Mouse (Mus musculus) Muller cell, postnatal 12 days (primary cell): Measurements from ENCODE around the gene Fgfr3.

Experiments
- DNase-seq: peaks from one replicate; pipeline ENCODE4 v3.0.0-alpha.2; 2015; ENCODE audit errors: inconsistent ontology term

Gene Fgfr3

DNA sequence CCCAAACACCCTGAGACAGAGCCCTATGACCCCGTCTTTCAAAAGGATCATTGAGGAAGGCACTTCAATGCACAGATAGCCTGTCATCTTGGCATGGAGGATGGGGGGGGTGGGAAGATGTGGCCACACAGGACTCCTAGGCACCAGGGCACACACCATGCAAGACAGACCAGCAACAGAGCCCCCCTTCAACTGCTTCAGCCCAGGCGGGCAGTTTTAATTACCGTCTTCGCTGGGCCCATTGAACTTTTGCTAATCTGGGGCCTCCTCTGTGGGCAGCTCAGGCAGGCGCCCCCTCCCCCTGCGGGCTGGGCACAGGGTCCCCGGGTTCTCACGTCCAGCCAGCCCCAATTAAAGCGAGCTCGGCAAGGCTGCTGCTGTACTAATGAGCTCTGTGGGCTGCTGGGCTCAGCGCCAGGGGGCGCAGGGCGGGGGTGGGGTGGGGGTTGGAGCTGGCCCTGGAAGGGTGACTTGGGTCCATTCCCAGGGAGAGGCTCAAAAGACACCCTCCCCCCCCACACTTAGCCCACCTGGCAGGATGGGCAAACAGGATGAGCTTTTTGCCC, 23.4 kb upstream of the Fgfr3 start:
- DNase-seq: peak; percentile 89

DNA sequence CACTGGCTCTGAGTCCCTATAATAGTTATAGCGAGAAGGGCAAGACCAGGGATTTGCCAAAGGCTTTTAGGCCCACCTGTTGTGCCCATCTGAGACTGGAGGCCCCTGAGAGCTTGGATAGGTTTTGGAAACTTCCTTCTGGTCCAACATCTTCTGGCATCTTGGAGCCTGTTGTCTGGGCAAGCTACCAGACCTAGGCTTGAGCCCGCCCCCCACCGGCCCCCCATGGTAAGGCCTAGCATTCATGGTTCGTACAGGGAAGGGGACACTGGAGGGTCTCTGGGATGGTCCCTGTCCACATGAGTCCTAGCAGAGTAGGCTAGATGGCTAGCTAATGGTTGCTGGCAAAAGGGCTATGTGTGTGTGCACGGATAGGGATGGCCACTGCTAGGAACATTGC, 22.8 kb upstream of the Fgfr3 start:
- DNase-seq: no peak

DNA sequence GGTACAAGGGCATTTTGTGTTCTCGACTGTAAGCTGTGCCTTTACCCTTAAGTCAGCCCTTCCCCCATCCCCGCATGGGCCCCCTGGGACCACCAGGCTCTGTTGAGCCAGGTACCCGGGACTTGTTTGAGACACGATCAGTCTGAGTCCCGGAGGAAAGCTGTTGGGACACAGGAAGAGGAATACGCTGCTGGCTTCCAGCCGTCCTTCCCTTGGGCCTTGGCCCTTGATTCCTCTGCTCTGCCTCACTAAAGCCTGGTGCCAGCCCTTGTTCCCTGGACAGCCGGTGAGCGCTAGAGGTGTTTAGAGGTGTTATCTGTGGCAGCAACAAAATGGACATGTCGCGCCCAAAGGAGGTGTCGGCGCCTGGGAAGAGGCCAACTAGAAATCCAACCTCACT, 21.5 kb upstream of the Fgfr3 start:
- DNase-seq: no peak

DNA sequence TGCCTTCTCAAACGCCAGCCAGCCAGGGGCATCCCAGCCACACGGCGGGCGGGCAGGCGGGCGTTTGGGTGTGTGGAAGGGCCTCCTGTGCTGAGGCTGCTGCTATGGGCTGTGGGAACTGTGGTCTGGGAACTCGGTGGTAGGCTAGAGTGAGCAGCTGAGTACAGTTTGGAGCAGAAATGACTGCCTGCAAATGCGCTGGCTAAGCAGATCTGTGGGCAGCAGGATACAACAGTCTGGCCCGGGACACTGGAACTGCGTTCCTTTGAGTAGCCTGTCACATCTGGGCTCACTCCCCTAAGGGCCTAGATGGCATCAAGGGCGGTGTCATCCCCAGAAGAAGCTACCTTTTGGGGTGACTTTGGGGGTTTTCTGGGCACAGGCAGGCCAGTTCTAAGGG, 19.6 kb upstream of the Fgfr3 start:
- DNase-seq: no peak

DNA sequence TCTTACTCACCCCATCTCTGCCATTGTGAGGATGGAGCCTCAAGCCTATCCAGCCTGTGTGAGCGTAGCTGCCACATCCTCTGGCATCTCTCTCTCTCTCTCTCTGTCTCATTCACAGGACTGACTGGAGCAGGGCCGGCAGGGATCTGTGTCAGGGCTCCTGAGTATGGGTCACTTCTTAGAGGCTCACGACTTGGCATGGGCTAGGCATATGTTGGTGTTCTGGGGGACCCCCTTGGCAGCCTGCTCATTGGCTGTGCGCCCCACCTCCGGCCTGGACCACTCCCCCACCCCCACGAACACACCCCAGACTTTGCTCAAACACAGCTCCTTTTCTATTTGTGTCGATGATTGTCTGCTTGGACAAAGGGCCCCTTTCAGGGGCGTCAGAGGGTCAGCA, 17.5 kb upstream of the Fgfr3 start:
- no peak for DNase-seq

DNA sequence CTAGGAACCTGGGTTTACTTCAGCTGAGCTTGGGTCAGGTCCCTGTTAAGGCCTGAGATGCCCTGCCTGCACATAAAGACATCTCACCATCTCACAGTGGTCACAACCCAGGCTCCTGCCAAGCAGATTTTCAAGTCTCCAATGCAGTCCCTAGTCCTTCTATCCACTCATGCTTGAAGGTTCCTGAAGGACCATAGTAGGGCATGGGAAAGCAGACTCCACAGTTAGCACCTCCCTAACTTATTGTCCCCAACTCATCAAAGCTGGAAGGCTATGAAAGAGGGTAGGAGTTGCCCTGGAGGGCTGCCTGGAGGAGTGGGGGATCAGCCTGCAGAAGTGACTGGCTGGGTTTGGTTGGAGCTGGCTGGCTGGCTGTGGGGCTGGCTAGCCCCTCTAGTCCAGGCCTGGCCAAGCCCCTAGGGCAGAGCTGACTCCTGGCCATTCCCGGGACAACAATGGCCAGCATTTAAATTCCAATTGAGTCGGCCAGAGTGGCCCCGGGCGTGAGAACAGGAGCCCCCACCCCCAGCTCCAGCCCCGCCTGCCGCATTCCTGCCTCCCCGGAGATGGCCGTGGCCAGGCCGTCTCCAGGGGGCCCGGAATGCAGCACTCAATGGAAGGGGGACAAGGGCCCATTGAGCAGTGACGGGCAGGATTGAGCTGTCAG, 16.4 kb upstream of the Fgfr3 start:
- DNase-seq: peak; percentile 96

DNA sequence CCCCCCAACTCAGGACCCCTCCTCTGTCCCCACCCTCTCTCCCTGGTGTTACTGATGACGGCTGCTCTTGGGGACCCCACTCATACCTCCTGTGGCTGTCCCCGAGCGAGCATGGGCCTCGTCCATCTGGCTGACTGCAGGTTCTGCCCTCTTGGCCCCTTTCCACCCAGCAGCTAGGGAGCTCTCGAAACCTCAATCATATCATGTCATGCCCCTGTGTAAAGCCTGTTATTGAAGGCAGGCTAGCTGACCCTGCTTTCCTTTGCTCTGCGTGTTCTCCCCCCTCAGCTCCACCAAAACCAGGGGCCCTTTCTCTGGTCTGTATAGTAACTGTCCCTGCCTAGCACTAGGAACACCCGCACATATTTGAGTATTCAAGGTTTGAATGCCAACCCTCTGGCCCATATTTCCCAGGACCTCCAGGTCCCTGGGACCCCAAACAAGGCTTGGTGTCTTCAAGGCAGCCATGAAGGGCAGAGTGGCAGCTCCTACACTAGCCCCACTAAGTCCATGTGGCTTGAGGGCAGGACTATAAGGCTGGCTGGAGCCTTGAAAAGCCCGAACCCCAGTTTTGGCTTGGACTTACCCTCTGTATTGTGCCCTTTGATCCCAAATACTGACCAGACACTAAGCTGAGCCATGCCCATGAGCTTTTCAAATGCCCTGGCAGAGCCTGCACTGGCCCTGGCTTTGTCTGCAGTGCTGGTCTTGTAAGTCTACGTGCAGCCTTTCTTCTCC, 15.7 kb upstream of the Fgfr3 start:
- no peak for DNase-seq

DNA sequence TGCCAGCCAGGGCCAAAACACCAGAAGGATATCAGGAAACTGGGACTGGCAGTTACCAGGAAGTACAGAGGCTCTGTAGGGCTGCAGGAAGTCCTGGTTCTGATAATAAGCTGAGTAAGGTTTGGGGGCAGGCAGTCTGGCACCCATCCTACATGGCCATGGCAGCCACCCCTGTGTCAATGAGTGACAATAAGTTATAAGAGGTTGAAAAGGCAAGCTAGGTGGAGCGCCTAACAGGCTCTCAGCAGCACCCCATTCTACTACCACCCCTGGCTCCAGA, 15.2 kb upstream of the Fgfr3 start:
- no peak for DNase-seq

DNA sequence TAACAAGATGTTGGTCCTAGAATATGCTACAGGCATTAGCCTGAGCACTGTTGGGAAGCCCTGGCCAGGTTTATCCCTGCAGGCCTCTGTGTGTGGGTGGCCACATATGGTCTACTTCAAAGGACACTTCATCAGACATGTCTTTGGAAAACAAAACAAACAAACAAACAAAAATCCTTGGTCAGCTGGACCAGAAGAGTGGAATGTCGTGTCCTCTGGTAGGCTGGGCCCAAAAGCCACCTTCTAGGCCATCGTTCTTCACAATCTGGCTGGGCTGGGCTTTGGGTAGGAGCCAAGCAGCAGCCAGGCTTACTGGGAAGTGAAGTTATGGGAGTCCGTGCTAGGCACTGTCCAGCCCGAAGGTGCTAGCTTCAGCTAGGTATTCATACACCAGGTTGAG, 14.3 kb upstream of the Fgfr3 start:
- no peak for DNase-seq

DNA sequence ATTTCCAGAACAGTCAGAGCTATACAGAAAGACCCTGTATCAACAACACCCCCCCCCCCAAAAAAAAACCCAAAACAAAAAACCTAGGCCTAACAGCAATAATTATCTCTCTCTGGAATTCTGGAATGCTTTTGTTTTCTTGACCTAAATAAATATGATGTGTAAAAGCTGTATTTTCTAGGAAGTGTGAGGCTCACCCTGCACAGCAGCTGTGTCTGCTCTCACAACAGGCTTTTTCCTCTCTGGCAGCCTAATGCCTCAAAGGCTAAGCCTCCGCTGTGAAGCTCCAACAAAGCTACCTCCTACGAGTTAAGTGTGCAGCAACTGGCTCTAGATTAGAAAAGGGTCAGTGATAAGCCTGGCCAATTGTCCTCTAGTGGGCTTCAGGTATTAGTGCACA, 12.4 kb upstream of the Fgfr3 start:
- DNase-seq: no peak

DNA sequence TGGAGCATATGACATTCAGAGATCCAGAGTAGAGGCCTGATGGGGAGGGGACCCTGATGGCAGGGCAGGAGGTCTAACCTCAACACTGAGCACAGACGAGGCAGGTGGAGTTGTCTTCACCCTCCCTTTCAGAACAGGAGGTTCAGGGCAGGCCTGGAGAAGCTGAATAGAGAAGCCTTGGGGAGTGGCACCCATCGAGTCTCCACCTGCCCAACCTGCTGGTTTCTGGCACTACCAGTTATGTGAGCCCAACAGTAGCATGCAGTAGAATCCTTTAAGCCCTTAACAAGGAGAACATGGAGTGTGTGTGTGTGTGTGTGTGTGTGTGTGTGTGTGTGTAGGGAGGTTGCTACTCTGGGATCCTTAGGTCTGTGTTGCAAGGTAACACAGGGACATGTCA, 8.9 kb upstream of the Fgfr3 start:
- DNase-seq: no peak

DNA sequence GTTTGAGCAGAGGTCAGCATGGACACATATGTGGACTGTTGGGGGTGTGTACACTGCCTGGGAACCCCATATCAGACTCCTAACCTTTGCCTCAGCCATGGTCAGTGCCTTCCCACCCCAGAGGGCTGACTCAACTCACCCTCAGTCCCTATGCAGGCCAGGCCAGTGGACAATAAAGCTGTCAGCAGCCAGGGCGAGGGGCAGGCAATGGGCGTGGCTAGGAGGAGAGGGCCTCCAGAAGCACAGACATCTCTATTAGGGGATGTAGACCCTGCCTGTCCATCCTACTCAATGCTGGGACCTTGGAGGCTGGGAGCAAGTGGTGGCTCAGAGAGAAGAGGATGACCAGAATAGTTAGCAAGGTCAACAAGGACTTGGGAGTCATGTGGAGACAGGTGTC, 6.3 kb upstream of the Fgfr3 start:
- DNase-seq: no peak

DNA sequence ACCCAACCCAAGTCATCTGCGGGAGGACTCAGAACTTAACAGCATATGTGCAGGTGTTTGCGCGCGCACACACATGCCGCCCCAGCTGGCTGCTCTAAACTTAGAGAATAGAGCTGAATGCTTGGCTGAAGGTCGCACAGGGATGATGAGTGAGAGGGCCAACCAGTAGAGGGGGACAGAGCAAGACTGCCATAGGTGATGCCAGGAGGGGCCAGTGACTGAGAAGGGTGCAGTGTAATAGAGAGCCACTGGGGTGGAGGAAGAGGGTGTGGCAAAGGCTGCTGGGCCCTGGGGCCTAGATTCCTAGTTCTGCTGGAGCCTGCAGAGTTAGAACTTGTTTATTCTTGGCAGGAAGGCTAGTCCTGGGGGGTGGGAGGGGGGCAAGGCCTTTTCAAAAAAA, 5.0 kb upstream of the Fgfr3 start:
- no peak for DNase-seq

DNA sequence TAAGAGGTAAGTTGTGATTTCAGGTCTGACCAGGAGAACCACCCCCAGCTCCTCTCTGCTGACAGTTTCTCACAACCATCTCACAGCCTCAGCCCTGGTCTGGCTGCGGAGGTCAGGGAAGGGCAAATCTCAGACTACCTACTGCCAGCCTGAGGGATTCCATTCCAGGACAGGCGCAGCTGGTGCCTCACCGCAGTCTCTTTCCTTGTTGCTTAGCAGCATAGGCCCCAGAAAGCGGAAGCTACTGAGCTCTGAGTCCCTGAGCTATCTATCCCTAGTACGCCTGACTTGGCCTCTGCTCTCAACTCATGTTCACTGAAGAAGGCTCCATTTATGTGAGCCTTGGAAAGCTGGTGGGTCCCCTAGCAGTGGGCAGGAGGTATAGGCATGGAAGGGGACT, 3.0 kb upstream of the Fgfr3 start:
- DNase-seq: no peak

DNA sequence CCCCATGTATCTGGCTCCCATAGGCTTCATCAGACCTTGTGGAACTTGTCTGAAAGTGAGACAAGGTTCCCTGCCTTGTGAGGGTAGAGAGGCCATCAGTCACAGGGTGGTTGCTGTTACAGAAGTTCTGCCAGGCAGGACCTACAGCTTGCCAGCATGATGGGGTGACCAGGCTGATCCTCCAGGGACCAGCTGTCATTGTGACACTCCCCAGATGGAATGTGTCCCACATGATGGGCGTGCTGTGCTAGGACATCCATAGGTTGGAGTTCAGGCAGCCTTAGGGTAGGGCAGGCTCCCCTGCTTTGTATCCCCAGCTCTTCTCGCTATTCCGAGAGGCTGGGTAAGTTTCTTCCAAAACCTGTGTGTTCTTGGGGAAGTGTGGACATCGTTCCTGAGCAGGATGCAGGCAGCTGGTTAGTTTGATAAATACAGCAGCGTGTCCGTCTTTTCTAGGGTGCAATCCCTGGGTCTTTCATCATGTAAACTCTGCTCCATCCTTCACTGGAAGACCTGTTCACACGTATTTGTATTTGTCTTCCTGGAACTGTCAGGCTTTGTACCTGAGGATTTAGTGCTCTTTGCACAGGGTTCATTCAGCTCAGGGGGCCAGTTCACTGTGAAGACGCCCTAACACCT, 503 bp upstream of the Fgfr3 start:
- no peak for DNase-seq

DNA sequence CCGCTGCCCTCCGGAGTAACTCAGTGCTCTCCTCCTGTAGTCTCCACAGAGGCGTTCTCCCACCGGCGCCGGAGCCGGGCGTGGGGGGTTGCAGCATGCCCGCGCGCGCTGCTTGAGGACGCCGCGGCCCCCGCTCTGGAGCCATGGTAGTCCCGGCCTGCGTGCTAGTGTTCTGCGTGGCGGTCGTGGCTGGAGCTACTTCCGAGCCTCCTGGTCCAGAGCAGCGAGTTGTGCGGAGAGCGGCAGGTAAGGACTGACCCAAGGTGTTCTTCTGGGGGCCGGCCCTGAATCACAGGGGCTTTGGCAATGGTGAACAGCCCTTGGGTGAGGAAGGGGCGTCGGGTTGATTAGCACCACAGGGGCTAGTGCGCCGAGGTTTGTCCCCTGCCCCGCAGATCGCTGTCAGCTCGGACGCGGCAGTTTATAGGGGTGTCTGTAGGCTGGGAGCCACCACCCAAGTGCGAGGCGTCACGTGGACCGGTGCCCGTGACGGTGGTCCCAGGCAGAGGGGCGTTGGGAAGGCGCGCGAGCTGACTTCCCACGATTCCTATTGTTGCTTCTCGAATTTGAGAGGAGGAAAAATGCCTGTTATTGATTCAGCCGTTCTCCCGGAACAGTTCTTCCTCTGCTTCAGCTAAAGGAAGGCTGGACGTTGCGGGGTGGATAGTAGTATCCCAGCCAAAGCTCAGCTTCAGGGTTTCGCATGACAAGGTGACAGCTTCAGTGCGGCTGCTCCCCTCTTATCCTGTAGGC, 968 bp downstream of the Fgfr3 start:
- no peak for DNase-seq

DNA sequence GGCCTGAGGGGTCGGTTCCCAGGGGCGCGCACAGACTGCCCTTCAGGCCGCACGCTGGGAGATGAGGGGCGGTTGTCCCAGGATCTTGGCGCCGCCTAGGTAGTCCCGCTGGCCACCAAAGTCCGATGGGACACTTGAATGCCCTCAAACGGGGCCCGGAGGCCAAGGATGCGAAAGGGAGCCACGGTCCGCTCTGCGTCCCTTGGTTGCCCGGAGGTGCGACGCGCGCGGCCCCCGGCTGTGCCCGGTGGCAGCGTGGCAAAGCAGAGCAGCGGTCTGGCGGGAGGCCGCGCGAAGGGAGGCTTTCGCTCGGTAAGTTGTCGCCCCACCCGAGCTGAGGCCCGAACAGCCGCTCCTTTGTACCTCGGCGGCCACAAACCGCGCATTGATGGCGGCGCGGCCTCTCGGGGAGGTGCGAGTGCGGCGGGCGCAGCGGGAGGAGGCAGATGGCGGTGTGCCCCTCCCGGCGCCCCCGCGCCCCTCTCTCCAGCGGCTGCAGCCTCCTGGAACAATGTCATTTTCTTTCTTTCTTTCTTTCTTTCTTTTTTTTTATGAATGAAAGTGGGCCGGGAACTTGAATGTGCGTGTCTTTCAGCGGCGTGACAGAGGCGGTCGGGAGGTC, 1.7 kb downstream of the Fgfr3 start:
- DNase-seq: no peak

DNA sequence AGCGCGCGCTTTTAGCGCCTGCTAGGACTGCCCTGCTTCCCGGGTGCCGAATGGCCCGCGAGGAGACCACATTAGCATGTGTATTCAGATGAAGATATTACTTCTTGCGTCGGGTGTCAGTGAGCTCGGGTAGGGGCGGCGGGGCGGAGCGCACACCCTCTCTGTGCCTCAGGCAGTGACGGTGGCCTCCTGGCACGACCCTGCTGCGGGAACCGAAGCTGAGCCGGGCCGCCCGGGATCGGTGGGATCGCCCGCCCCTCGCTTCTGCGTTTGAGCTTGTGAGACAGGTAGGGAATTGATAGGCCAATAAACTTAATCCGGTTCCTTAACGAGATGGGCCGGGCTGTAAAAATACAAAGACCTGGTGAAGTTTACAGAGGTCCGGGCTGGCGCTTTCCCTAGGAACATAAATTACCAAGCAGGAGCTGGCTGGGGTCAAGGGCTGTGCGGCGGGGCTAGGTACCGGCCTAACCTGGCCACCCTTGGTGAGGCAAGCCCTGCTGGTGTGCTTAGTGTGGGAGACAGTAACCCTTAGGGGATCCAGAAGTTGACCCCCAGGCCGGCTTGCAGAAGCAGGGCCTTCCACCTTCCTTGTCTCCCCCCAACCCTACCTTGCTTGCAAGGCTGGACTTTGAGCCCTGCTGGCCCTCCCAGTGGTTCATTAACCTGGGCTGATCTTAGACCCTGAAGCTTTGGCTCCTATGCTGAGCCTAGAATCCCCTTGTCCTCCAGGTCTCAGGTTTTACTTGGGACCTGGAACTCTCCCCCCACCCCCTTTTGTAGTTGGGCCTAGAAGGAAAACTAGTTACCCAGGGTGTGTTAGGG, 2.4 kb downstream of the Fgfr3 start:
- no peak for DNase-seq

DNA sequence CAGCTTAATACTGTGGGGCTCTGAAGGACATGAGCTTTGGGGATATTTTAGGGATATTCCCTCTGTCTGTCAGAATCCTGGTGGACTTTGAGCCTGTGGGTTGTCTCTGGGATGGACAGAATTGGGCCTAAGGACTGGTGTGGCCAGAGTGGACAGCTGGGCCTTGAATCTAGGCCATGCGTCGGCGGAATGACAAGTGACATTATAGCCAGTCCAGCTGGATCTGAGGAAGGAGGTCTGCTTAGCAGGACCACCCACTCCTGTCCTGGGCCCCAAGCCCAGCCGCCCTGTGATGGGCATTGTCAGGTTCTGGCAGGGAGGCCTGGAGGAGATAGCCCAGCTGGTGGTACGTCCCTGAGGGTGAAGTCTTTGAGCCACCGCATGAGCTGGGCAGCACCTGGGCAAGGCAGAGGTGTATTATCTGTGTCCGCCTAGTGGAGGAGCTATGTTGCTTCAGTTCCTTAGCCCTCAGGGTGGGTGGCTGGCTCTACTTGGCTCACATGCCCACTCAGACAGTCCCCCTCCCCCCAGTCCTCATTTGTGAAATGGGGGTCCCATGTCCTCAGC, 4.7 kb downstream of the Fgfr3 start:
- DNase-seq: no peak

DNA sequence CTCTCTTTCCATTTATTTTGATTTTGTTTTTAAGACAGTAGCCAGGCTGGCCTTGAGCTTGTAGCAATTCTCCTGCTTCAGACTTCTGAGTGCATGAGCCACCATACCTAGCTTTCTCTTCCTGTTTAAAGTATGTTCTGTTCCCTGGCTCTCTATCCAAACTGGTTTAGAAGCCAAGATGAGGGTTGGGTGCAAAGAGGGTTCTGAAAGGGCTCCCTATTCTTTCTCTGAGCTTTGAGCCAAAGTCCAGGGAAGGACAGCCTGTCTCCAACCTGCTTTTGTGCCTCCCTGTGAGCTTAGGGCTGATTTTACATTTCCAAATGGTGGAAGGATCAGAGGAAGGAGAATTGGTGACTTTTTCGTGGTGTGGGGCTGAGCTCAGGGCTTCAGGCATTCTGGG, 5.4 kb downstream of the Fgfr3 start:
- DNase-seq: no peak

DNA sequence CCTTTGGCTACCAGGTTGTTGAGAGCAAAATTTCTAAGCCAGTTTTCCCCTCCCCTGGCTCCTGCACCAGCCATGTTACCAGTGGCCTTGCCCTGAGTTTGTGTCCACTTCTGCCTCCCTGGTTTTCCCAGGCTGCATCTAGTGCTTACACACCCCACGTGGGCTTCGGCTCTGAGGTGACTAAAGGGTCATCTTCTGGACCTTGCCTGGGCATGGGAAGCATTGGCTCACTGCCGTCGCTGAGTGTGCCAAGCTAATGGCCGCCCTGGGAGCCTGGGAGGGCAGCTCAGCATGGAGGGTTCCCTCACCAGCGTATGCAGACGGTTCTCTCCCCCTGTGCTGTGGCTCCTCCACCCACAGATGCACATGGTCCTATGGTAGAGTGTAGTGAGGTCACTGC, 7.4 kb downstream of the Fgfr3 start:
- peak; percentile 38 for DNase-seq
